Comparison of ENCODE assay signal across 8 mouse cellular contexts in genomic region chr12:108766866-108767265, GRCm38 (mm10). TPM values are rescaled to one million over a fixed set of nuclear protein-coding genes. Genes with fewer than 3 reads are reported as not detected.
DNase-seq lines count a peak whose midpoint lies in the region; ATAC-seq and TF ChIP-seq lines count a peak whose summit lies in the region.

No protein-coding gene starts in this region.

- no peaks in the 10 kb centered on the region for H3K9me3 ChIP-seq in embryonic facial prominence, embryonic 12.5 days
- H3K9me3 ChIP-seq in embryonic facial prominence, embryonic 10.5 days = no peaks in the 10 kb centered on the region
- no peaks in the 10 kb centered on the region for H3K9me3 ChIP-seq in kidney, postnatal 0 days (replicated peaks; ENCODE audit: low read length)
- no peaks in the 10 kb centered on the region for H3K9me3 ChIP-seq in hindbrain, postnatal 0 days (ENCODE audit: low read length)
- H3K9me3 ChIP-seq in neural tube, embryonic 13.5 days = no peaks in the 10 kb centered on the region

- no peaks in the 10 kb centered on the region for H3K36me3 ChIP-seq in embryonic facial prominence, embryonic 12.5 days
- peaks cover under 1% of the 10 kb centered on the region; the same call in 1 of the 2 replicates for H3K36me3 ChIP-seq in embryonic facial prominence, embryonic 10.5 days (replicated peaks)
- H3K36me3 ChIP-seq in kidney, postnatal 0 days (ENCODE audit: insufficient read depth, low read length) = no peaks in the 10 kb centered on the region
- H3K36me3 ChIP-seq in hindbrain, postnatal 0 days (ENCODE audit: insufficient read depth, low read length) = no peaks in the 10 kb centered on the region
- no peaks in the 10 kb centered on the region for H3K36me3 ChIP-seq in neural tube, embryonic 13.5 days

- WGBS in embryonic facial prominence, embryonic 12.5 days = 59% methylated on average over 7 of the region's 7 CpGs
- 63% methylated on average over 7 of the region's 7 CpGs for WGBS in embryonic facial prominence, embryonic 10.5 days
- 37% methylated on average over 7 of the region's 7 CpGs for WGBS in kidney, postnatal 0 days
- 46% methylated on average over 7 of the region's 7 CpGs for WGBS in hindbrain, postnatal 0 days
- WGBS in neural tube, embryonic 13.5 days = 42% methylated on average over 7 of the region's 7 CpGs

- no peaks in the 10 kb centered on the region for H3K27me3 ChIP-seq in embryonic facial prominence, embryonic 12.5 days
- no peaks in the 10 kb centered on the region for H3K27me3 ChIP-seq in embryonic facial prominence, embryonic 10.5 days (replicated peaks; ENCODE audit: low read depth, poor library complexity, severe bottlenecking)
- H3K27me3 ChIP-seq in kidney, postnatal 0 days (ENCODE audit: insufficient read depth, low read length) = no peaks in the 10 kb centered on the region
- no peaks in the 10 kb centered on the region for H3K27me3 ChIP-seq in hindbrain, postnatal 0 days (ENCODE audit: insufficient read depth, low read length)
- no peaks in the 10 kb centered on the region for H3K27me3 ChIP-seq in neural tube, embryonic 13.5 days

- H3K4me3 ChIP-seq in embryonic facial prominence, embryonic 12.5 days = no peak overlapping the region
- no peak overlapping the region for H3K4me3 ChIP-seq in embryonic facial prominence, embryonic 10.5 days
- H3K4me3 ChIP-seq in kidney, postnatal 0 days (replicated peaks; ENCODE audit: low read depth, low read length) = 0 out of 2 replicates have a peak overlapping the region, but pooled peaks have one; percentile 30
- no peak overlapping the region for H3K4me3 ChIP-seq in hindbrain, postnatal 0 days (ENCODE audit: low read length)
- H3K4me3 ChIP-seq in neural tube, embryonic 13.5 days = no peak overlapping the region

- no peak overlapping the region for H3K9ac ChIP-seq in embryonic facial prominence, embryonic 12.5 days
- H3K9ac ChIP-seq in kidney, postnatal 0 days (ENCODE audit: low read depth, low read length) = peak overlapping the region; percentile 55; the same call in 1 of the 2 replicates
- no peak overlapping the region for H3K9ac ChIP-seq in hindbrain, postnatal 0 days (replicated peaks; ENCODE audit: low read length)
- no peak overlapping the region for H3K9ac ChIP-seq in neural tube, embryonic 13.5 days

- no peak for TF ChIP-seq CTCF in kidney, postnatal 0 days (IDR thresholded peaks at IDR 0.05; ENCODE audit: low read depth)
- TF ChIP-seq CTCF in hindbrain, postnatal 0 days (IDR thresholded peaks at IDR 0.05; ENCODE audit: low read depth) = no peak

- H3K4me1 ChIP-seq in embryonic facial prominence, embryonic 12.5 days = peaks cover 8% of the 10 kb centered on the region; the same call in 1 of the 2 replicates
- peaks cover 24% of the 10 kb centered on the region for H3K4me1 ChIP-seq in embryonic facial prominence, embryonic 10.5 days
- H3K4me1 ChIP-seq in kidney, postnatal 0 days (replicated peaks; ENCODE audit: insufficient read depth, low read length) = peaks cover 3% of the 10 kb centered on the region; the same call in 1 of the 2 replicates
- no peaks in the 10 kb centered on the region; the same call in 1 of the 2 replicates for H3K4me1 ChIP-seq in hindbrain, postnatal 0 days (ENCODE audit: insufficient read depth, low read length)
- peaks cover 22% of the 10 kb centered on the region for H3K4me1 ChIP-seq in neural tube, embryonic 13.5 days (replicated peaks)

- no peak for DNase-seq in embryonic facial prominence, embryonic 10.5 days (ENCODE audit: low spot score)
- no peak for DNase-seq in kidney, postnatal 0 days (ENCODE audit: low spot score)
- DNase-seq in kidney, postnatal 10 days = no peak
- DNase-seq in hindbrain, postnatal 0 days (ENCODE audit: low spot score) = no peak
- no peak for DNase-seq in cerebellum, postnatal 36 days
- DNase-seq in spleen, postnatal 14 days (ENCODE audit: low spot score in 2 of 2) = no peak

- peak overlapping the region; percentile 48; the same call in 1 of the 2 replicates for H3K4me2 ChIP-seq in embryonic facial prominence, embryonic 12.5 days (replicated peaks)
- H3K4me2 ChIP-seq in kidney, postnatal 0 days (ENCODE audit: low read length) = peak overlapping the region; percentile 68
- 0 out of 2 replicates have a peak overlapping the region, but pooled peaks have one; percentile 18 for H3K4me2 ChIP-seq in hindbrain, postnatal 0 days (ENCODE audit: low read depth, low read length)
- peak overlapping the region; percentile 45; the same call in 1 of the 2 replicates for H3K4me2 ChIP-seq in neural tube, embryonic 13.5 days

- H3K27ac ChIP-seq in embryonic facial prominence, embryonic 12.5 days = no peak overlapping the region
- H3K27ac ChIP-seq in embryonic facial prominence, embryonic 10.5 days (replicated peaks) = no peak overlapping the region
- peak overlapping the region; percentile 88 for H3K27ac ChIP-seq in kidney, postnatal 0 days
- peak overlapping the region; percentile 69; the same call in 1 of the 2 replicates for H3K27ac ChIP-seq in hindbrain, postnatal 0 days
- peak overlapping the region; percentile 72 for H3K27ac ChIP-seq in neural tube, embryonic 13.5 days (replicated peaks)

- no peak for ATAC-seq in embryonic facial prominence, embryonic 12.5 days (ENCODE audit: insufficient number of reproducible peaks, insufficient read depth, low FRiP score, low TSS enrichment)
- ATAC-seq in kidney, postnatal 0 days (replicated peaks; ENCODE audit: low FRiP score, low read depth) = no peak
- peak; percentile 14; the same call in 1 of the 2 replicates for ATAC-seq in hindbrain, postnatal 0 days
- ATAC-seq in neural tube, embryonic 13.5 days (ENCODE audit: low read depth) = peak; percentile 21; the same call in 1 of the 2 replicates

RNA-seq across cellular contexts. Expression of gene Yy1, which starts 25.9 kb away (rescaled TPM):
- 20.8 and 23.2 TPM in 2 replicates for polyA plus RNA-seq in embryonic facial prominence, embryonic 12.5 days (2016; fragmentation: Nextera tagmentation; extraction: Ambion mirVana)
- polyA plus RNA-seq in embryonic facial prominence, embryonic 10.5 days (2016; fragmentation: Nextera tagmentation; extraction: Ambion mirVana) = 14.0 and 15.0 TPM in 2 replicates
- 15.6 and 17.3 TPM in 2 replicates for polyA plus RNA-seq in kidney, postnatal 0 days (2015; fragmentation: Nextera tagmentation; extraction: Ambion mirVana)
- 29.6 and 30.2 TPM in 2 replicates for total RNA-seq in hindbrain, postnatal 0 days (2014; rRNA removed)
- 7.9 and 8.2 TPM in 2 replicates for polyA plus RNA-seq in hindbrain, postnatal 0 days (2015; fragmentation: Nextera tagmentation; extraction: Ambion mirVana)
- polyA plus RNA-seq in neural tube, embryonic 13.5 days (2015; fragmentation: Nextera tagmentation; extraction: Ambion mirVana) = 13.5 and 14.2 TPM in 2 replicates

Comparison
In these comparisons a context has a peak if more than half of its experiments do, and no peak if none do; other contexts are left out.
1. ATAC-seq: peak in hindbrain, postnatal 0 days (single experiment) and neural tube, embryonic 13.5 days (single experiment); none in embryonic facial prominence, embryonic 12.5 days (single experiment) and kidney, postnatal 0 days (single experiment).
2. H3K27ac ChIP-seq: peak in kidney, postnatal 0 days (single experiment), hindbrain, postnatal 0 days (single experiment) and neural tube, embryonic 13.5 days (single experiment); none in embryonic facial prominence, embryonic 12.5 days (single experiment) and embryonic facial prominence, embryonic 10.5 days (single experiment).
3. H3K4me2 ChIP-seq: peak in every context shown above with its lines; median percentile 68 in kidney, postnatal 0 days; 48 in embryonic facial prominence, embryonic 12.5 days; 45 in neural tube, embryonic 13.5 days; 18 in hindbrain, postnatal 0 days.